Mouse (Mus musculus) A20 (cell line): ENCODE measurements around the gene Tjap1.

Experiments used
- DNase-seq: peaks from one replicate; pipeline ENCODE4 v3.0.0-alpha.2; 2011; ENCODE audit warnings: low read depth, low spot score

The Tjap1 gene

GRCm38 (mm10) chr17:46252571-46253451, 30.0 kb downstream of the Tjap1 start:
- peak; percentile 80 for DNase-seq

GRCm38 (mm10) chr17:46251174-46251573, 31.7 kb downstream of the Tjap1 start:
- peak; percentile 41 for DNase-seq

- no peak for DNase-seq
These were observed 34.7 kb downstream of the Tjap1 start for GRCm38 (mm10) chr17:46248189-46248522.

DNA sequence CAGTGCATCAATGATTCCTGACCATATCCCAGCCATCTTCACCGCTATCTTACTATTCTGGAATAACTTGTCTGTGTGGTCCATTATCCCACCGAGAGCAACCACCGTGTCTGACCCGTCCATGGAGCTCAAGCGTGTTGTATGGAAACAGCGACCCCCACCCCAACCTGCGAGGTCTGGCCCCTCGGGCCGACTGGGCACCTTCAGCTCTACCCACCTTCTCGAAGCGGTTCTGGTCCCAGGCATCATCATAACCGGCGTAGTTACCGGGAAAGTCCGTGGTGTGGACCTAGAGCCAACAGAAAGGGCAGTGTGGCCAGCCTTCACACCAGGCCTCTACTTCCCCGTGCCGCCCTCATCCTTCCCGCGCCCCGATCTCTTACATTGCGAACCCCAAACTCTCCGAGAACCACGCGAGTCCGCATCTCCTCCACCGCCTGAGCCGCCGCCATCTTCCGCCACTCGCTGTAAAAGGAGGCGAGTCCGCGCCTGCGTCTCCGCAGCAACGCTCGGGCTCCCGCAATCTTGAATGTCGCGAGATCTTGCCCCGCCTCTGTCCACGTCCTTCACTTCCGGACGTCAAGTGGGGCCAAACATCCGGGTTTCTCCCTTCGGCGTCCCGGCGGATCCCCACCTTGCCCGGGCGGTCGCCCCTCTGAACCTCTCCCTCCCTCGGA, 35.2 kb downstream of the Tjap1 start, which contains the start of the genes Polr1c and Yipf3:
TSS of gene Polr1c (minus strand) at position 543 of the 677 bp plus-strand sequence.
TSS of gene Yipf3 (plus strand) at position 569 of the 677 bp plus-strand sequence.
- DNase-seq: peak; percentile 94

- no peak for DNase-seq
These were observed 38.2 kb downstream of the Tjap1 start for GRCm38 (mm10) chr17:46244579-46244978.

DNA sequence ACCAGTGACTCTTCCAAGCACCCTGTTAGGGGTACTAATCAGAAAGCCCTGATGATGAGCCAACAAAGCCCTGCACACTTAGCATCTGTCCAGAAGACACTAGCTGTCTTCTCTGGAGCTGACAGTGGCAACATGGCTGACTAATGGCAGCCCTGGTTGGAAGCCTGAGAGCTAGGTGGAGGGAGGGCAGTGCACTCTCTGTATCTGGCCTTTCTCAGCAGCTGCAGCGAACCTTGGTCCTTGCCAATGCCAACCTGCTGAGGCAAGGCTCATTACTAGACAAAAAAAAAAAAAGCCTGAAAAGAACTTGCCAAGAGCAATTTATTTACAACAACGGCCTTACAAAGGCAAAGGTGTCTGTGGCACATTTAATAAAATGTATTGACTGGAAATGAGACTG, 39.2 kb downstream of the Tjap1 start:
- DNase-seq: no peak

DNA sequence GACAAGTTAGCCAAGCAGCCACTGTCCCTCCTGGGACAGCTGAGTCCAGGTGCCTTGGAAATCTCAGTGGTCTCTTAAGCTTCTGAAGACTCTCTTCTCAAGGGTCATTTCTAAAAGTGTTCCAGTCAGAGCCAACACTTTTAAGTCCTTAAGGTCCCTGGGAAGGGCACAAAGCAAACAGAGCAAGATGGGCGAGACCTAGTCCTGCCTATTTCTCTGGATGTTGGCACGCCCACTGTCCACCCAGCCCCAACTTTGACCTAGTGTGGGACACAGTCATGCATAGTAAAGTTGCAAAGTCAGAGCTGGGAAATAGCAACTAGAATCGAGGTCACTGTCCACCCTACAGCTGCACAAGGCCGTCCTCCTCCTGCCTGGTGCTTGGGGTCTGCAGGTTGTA, 39.8 kb downstream of the Tjap1 start:
- DNase-seq: no peak

- DNase-seq: no peak
These were observed 40.6 kb downstream of the Tjap1 start for GRCm38 (mm10) chr17:46242274-46242673.

- no peak for DNase-seq
These were observed 41.4 kb downstream of the Tjap1 start for GRCm38 (mm10) chr17:46241471-46241870.

- no peak for DNase-seq
These were observed 43.2 kb downstream of the Tjap1 start for GRCm38 (mm10) chr17:46239516-46240114.

DNA sequence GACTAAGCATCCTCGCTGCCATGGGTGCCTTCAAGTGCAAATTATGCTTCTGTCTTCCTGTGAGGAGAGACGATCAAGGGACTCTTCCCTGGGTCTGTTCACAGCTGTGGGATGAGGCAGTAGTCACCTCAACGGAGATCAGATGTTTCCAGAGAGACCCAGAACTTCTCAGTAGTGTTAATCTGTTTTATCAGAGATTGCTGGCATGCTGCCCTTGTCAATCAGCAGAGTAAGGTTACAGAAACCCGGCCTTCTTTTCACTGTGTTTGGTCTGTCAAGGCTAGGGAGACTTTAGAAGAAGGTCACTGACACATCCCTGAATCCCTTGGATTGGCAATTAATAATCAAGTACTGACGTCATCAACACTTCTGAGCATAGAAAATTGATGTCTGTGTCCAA, 45.3 kb downstream of the Tjap1 start:
- no peak for DNase-seq

GRCm38 (mm10) chr17:46237079-46237478, 45.7 kb downstream of the Tjap1 start:
- no peak for DNase-seq

- DNase-seq: no peak
These were observed 46.8 kb downstream of the Tjap1 start for GRCm38 (mm10) chr17:46236067-46236466.

DNA sequence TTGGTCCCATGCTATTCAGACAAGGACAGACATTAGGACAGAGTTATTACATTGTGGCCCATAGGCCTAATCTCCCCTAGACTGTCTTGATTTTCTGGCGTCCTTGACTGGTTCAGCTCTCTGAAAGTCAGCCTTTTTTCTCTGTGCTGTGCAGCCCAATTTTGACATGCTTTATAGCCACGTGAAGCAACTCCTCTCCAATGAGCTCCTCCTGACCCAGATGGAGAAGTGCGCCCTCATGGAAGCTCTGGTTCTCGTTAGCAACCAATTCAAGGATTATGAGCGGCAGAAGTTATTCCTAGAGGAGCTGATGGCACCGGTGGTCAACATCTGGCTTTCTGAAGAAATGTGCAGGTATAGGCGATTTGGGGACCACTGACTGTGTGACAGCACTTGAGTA, 55.2 kb downstream of the Tjap1 start:
- DNase-seq: no peak

DNA sequence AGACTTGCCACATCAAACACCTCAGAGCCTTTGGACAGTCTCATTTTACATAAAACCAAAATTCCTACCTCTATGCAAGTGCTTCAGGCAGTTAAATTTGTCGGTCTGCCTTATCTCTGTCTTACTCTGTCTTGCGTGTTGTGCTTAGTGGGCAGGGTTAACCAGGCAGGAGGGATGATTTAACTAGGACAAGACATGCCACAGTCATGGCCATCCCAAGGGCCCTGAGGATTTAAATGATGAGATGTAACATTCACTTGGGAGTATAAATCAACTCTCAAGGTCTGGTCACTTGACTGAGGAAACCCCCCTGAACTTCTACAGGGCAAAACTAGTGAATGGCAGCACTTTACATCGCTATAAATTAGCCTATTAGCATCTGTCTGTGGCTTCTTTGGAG, 61.2 kb downstream of the Tjap1 start:
- DNase-seq: no peak

- DNase-seq: no peak
These were observed 72.3 kb downstream of the Tjap1 start for GRCm38 (mm10) chr17:46210550-46210949.
